Mouse (Mus musculus) ES-Bruce4 (cell line): Measurements from ENCODE around the gene Gucd1. TPM values are rescaled to one million over a fixed set of nuclear protein-coding genes. Genes with fewer than 3 reads are reported as not detected.

ENCODE experiments used
- H3K27ac ChIP-seq: 2 replicates; pipeline ENCODE4 v1.5.1; 2012; ENCODE audit warnings: low read length, inconsistent platforms; ENCODE audit not compliant: insufficient read depth
- H3K27me3 ChIP-seq: 2 replicates; pipeline ENCODE4 v1.6.1; 2012; ENCODE audit warnings: mild to moderate bottlenecking, low read length, inconsistent platforms; ENCODE audit not compliant: control insufficient read depth, poor library complexity, insufficient read depth, severe bottlenecking
- H3K36me3 ChIP-seq: 2 replicates; pipeline ENCODE4 v1.6.1; 2012; ENCODE audit warnings: inconsistent platforms, mild to moderate bottlenecking, low read length, moderate library complexity; ENCODE audit not compliant: control insufficient read depth, poor library complexity, insufficient read depth, severe bottlenecking
- H3K4me1 ChIP-seq: one replicate; pipeline ENCODE4 v1.8.1; 2011; ENCODE audit warnings: low read length; ENCODE audit not compliant: control insufficient read depth, insufficient read depth
- H3K4me3 ChIP-seq: 2 replicates; pipeline ENCODE4 v1.5.1; 2011; ENCODE audit warnings: low read depth, mild to moderate bottlenecking, low read length
- H3K9ac ChIP-seq: 2 replicates; pipeline ENCODE4 v1.6.1; 2012; ENCODE audit warnings: low read depth, mild to moderate bottlenecking, inconsistent platforms; ENCODE audit not compliant: poor library complexity, severe bottlenecking
- H3K9me3 ChIP-seq: replicated peaks from 2 replicates; pipeline ENCODE4 v1.6.1; 2012; ENCODE audit warnings: mild to moderate bottlenecking, low read length, inconsistent platforms; ENCODE audit not compliant: control insufficient read depth, poor library complexity, insufficient read depth, severe bottlenecking
- CTCF ChIP-seq: IDR thresholded peaks from one replicate; pipeline ENCODE4 v1.8.1; 2011; ENCODE audit warnings: low read depth, low read length
- EP300 ChIP-seq: IDR thresholded peaks from 2 replicates; pipeline ENCODE4 v1.6.1; 2011; ENCODE audit warnings: low read depth, low read length; ENCODE audit not compliant: insufficient read depth
- POLR2A ChIP-seq: IDR thresholded peaks from one replicate; pipeline ENCODE4 v1.8.1; 2011; ENCODE audit warnings: low read length; ENCODE audit not compliant: insufficient read depth
- polyA plus RNA-seq: library from polyadenylated mRNA; stranded (reverse); fragments of >200 nt; gene quantifications from 2 replicates; pipeline ENCODE4 v1.2.4, GENCODE M21; 2011; ENCODE audit warnings: low read depth; ENCODE audit not compliant: missing spikeins, insufficient read depth, insufficient read length

Gene Gucd1
- polyA plus RNA-seq, 1 experiment: 9.9 TPM

DNA sequence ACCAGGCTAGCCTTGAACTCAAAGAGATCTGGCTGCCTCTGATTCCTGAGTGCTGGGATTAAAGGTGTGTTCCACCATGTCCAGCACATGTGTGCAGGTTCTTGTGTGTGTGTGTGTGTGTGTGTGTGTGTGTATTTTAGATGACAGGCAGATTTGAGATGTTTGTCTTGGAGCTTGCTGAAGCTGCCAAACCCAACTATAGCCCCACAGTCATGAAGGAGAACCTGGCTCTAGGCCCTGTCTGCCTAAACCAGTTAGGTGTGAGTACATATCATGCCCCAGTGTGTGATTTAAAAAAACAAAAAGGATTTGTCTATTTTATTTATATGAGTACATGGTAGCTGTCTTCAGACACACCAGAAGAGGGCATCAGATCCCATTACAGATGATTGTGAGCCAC lies 21.9 kb downstream of the Gucd1 start:
- no peaks in the 10 kb centered on the region for H3K27me3 ChIP-seq

DNA sequence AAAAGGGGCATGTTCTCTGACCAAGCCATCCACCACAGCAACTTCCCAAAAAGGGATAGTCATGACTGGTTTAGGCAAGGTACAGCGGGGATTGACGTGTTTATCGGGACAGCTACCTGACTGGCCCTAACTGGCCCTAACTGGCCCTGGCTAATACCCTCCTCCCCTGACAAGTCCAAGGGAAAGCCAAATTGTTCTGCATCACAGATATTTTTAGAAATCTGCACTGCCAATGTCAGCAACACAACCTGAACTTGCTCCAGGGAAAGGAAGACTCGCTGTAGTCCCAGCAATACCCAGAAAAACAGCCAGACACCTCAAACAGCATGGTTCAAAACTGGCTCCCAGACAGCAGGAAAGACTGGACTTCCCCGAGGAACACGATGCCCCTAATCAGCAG lies 22.5 kb downstream of the Gucd1 start:
- no peak overlapping the region for H3K27ac ChIP-seq
- no peak overlapping the region for H3K9ac ChIP-seq
- no peaks in the 10 kb centered on the region for H3K9me3 ChIP-seq
- H3K36me3 ChIP-seq: no peaks in the 10 kb centered on the region
- TF ChIP-seq CTCF (no peak), EP300 (no peak), POLR2A (no peak)
- no peaks in the 10 kb centered on the region for H3K27me3 ChIP-seq
- no peaks in the 10 kb centered on the region for H3K4me1 ChIP-seq
- no peak overlapping the region for H3K4me3 ChIP-seq

More for the DNA sequence above, 21.9 kb downstream of the Gucd1 start:
- TF ChIP-seq POLR2A: no peak
- TF ChIP-seq CTCF: no peak
- TF ChIP-seq EP300: no peak
- Histone ChIP-seq H3K36me3 (no peaks in the 10 kb centered on the region), H3K27ac (no peak overlapping the region), H3K4me3 (no peak overlapping the region), H3K9me3 (no peaks in the 10 kb centered on the region), H3K9ac (no peak overlapping the region), H3K4me1 (no peaks in the 10 kb centered on the region)

DNA sequence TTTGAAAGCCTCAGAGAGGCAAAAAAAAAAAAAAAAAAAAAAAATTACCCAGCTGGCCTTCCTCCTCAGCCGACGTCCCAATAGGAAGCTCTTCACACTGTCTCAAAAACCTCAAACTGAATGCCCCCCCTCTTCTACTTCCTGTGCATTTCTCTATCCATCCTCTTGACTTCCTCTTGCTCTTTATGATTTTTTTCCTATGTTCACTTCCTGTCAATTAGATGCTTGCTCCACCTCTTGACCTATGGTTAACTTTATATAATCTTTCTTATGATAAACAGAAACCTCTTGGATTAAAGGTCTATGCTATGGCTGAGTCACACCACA lies 25.9 kb downstream of the Gucd1 start:
- Histone ChIP-seq H3K9me3 (no peaks in the 10 kb centered on the region), H3K4me1 (no peaks in the 10 kb centered on the region), H3K27ac (no peak overlapping the region), H3K9ac (no peak overlapping the region), H3K27me3 (no peaks in the 10 kb centered on the region), H3K4me3 (no peak overlapping the region), H3K36me3 (no peaks in the 10 kb centered on the region)
- TF ChIP-seq EP300 (no peak), POLR2A (no peak), CTCF (no peak)

GRCm38 (mm10) chr10:75491234-75491935 lies 26.4 kb downstream of the Gucd1 start:
- TF ChIP-seq EP300 (no peak), POLR2A (no peak), CTCF (no peak)
- Histone ChIP-seq H3K36me3 (no peaks in the 10 kb centered on the region), H3K27me3 (no peaks in the 10 kb centered on the region), H3K4me1 (no peaks in the 10 kb centered on the region), H3K9ac (no peak overlapping the region), H3K4me3 (no peak overlapping the region), H3K27ac (no peak overlapping the region), H3K9me3 (no peaks in the 10 kb centered on the region)

DNA sequence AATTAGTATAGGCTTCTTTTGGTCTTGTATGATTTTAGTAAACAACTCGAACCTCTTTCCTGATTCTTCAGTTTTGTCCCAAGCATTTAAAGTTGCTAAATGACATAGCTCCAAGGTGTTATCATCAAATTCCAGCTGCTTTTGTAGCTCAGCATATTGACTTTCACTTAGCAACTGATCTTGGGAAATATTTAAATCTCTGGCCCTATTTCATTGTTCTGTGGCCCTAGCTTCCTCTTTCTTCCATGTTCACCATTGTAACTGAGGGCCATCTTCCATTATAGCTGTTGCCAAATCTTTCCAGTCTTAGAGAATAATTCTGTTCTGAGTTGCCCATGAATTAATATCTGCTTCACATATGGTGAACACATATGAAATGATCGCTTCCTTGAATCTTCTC lies 27.0 kb downstream of the Gucd1 start:
- Histone ChIP-seq H3K4me3 (no peak overlapping the region), H3K4me1 (no peaks in the 10 kb centered on the region), H3K9ac (no peak overlapping the region), H3K27me3 (no peaks in the 10 kb centered on the region), H3K36me3 (no peaks in the 10 kb centered on the region), H3K9me3 (no peaks in the 10 kb centered on the region), H3K27ac (no peak overlapping the region)
- no peak for TF ChIP-seq EP300
- no peak for TF ChIP-seq POLR2A
- TF ChIP-seq CTCF: no peak

DNA sequence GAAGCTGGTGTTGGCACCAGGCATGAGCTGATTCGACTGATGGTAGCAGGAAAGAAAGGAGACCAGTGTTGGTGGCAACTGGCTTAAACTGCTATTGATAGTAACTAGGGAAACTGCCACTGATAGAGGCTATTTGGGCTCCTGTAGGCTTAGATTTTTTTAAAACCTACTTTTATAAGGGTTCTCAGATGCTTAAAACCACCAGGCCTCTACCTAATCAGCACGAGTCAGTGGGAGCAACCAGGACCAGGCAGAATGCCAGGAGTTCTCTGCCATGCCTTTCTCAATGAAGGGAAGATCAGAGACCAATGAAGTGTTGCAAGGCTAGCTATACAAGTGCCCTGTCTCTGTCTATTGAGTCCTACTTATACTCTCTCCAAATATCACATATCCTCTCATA lies 28.2 kb downstream of the Gucd1 start:
- Histone ChIP-seq H3K9ac (no peak overlapping the region), H3K36me3 (no peaks in the 10 kb centered on the region), H3K9me3 (no peaks in the 10 kb centered on the region), H3K27me3 (no peaks in the 10 kb centered on the region), H3K27ac (no peak overlapping the region), H3K4me3 (no peak overlapping the region), H3K4me1 (no peaks in the 10 kb centered on the region)
- TF ChIP-seq EP300: no peak
- TF ChIP-seq POLR2A: no peak
